Mouse (Mus musculus) layer of hippocampus, adult 9-10 months (tissue): ENCODE results near the gene Nenf.

Experiments used
- DNase-seq: peaks from one replicate; pipeline ENCODE4 v3.0.0; 2022; ENCODE audit warnings: low spot score

The Nenf gene

DNA sequence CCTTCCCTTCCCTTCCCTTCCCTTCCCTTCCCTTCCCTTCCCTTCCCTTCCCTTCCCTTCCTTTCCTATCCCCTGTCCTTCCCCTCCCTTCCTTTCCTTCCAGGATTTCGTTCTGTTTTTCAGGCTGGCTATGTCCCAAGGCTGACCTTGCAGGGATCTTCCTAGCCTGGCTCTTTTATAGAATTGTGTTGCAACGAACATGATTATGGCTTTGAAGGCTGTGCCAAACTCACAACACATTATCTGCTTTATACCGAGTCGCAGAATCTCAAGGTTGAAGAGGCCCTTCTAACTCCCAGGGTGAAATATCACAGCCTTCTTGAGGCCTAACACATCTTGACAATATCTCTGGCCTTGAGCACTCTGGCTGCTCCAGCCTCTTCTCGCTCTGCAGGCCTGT, 692 bp upstream of the Nenf start:
- no peak for DNase-seq

GRCm38 (mm10) chr1:191316818-191317217, 1.2 kb downstream of the Nenf start:
- no peak for DNase-seq

DNA sequence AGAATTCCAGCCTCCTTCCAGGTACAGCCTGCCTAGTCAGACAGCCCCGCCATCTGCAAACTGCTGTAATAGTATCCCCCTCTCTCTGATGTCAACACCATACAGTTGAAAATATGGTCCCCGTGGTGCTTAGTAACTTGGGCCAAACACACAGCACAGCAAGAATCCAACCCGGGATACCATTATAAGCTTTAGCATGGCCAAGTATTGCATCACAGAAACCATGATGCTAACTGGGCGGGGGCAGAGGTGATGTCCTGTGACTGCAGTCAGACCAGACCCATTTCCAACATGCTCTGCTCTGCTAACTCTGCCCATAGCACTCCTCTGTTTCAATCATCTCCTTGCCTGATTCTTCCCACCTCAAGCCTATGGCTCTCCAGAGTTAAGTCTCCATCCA, 4.1 kb downstream of the Nenf start:
- no peak for DNase-seq

DNA sequence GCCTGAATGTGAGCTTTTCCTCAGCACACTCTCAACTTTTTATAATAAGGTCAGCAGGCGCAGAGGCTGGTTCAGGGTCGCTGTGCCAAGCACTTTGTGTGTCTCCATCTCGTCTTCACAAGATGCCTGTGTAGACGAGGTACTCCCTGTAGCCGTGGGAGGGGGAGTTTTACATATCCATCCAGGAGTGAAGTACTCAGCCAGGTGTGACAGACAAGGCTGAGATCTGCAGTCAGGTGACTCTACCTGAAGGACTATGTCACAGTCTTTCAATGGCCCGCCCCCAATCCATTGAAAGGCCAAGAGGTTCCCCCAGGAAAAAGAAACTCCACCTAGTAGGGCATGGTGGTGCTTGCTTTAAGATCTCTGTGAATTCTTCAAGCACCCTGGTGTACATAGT, 4.8 kb downstream of the Nenf start:
- DNase-seq, result no peak

DNA sequence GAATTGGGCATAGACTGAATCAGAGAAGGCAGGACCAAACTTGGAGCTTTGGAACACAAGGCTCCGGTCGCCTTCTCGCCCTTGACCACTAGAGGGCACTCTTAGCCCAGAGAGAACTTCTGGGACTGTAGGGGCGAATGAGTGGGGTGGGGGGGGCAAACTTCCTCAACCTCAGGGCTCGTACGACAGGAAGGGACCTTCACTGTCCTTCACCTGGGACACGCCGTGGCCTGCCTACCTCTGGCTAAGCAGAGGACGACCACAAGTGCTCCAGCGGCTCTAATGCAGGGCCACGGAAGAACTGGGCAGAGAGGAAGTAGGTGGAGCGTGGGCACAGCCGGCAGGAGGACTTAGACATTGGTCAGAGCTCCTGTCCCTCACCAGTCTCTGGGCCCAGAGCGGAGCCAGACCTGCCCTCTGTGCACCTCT, 5.5 kb downstream of the Nenf start:
- DNase-seq, result no peak

DNA sequence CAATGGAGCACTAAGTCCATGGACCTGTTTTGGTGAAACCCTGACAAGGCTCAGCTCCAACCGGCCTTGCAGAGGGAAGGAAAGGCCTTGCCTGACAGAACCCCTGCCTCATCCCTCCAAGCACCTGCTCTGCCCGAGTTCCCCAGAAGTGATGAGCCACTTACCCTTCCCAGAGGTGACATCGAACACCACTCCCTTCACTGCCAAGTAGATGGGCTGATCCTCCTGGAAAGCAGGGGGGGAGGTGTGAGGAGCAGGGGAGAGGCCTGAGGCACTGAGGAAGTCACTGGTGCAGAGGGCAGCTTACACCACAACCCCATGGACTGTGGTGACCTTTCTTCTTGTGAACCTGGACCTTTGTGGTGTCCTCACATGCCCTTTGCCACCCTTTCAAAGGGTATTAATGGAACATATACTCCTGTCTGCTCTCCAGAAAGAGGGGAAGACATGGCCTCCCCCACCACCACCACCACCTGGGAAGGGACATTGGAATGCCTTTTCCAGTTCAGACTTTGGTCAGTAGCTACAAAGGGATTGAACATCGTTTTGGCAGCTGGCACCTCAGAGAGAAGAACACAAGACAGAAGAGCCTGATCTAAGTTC, 6.6 kb downstream of the Nenf start:
- no peak for DNase-seq

DNA sequence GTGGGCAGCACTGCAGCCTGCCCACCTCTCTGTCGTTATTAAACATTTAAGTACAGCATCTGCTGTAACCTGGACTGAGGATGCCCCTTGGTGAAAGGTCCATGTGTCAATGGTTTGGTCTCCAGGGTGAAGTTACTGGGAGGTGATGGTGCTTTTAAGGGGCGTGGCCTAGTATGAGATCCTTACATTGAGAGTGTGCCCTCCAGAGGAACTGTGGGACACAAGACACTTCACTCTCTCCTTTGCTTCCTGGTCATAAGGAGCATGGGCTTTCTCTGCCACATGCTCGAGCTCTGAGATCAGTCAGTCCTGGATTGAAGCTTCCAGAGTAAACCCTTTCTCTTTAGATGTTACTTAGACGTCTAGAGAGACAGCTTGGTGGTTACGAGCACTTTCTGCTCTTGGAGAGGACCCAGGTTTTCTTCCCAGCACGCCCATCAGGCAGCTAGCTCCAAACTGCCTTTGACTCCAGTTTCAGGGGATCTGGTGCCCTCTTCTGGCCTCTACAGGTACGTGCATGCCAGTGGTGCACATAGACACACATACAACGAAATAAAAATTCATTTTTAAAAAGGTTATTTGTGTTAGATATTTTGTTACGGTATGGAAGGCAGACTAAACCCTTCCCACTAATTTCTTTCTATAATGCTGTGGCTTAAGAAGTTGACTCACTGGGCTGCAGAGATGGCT, 10.1 kb downstream of the Nenf start:
- DNase-seq, result no peak

- no peak for DNase-seq
These were observed 11.7 kb downstream of the Nenf start for GRCm38 (mm10) chr1:191306316-191306715.

GRCm38 (mm10) chr1:191305610-191306009, 12.4 kb downstream of the Nenf start:
- no peak for DNase-seq

- no peak for DNase-seq
These were observed 13.8 kb downstream of the Nenf start for GRCm38 (mm10) chr1:191304216-191304615.

DNA sequence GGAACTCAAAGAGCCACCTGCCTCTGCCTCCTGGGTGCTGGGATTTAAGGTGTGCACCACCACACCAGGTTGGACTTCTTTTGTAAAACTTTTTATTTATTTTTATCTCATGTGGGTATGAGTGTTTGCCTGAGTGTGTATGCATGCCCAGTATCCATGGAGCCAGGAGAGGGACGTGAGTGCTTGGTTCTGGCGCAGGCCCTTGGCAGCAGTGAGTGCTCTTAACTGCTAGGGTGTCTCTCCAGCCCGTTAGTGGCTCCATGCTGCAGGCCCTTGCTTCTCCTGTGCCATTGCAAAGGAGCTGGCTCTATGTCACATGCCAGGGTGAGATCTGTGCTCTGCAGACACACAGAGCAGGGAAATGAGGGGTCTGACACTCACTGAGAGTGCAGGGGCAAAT, 14.3 kb downstream of the Nenf start:
- DNase-seq, result no peak

GRCm38 (mm10) chr1:191301903-191302302, 16.1 kb downstream of the Nenf start:
- no peak for DNase-seq

DNA sequence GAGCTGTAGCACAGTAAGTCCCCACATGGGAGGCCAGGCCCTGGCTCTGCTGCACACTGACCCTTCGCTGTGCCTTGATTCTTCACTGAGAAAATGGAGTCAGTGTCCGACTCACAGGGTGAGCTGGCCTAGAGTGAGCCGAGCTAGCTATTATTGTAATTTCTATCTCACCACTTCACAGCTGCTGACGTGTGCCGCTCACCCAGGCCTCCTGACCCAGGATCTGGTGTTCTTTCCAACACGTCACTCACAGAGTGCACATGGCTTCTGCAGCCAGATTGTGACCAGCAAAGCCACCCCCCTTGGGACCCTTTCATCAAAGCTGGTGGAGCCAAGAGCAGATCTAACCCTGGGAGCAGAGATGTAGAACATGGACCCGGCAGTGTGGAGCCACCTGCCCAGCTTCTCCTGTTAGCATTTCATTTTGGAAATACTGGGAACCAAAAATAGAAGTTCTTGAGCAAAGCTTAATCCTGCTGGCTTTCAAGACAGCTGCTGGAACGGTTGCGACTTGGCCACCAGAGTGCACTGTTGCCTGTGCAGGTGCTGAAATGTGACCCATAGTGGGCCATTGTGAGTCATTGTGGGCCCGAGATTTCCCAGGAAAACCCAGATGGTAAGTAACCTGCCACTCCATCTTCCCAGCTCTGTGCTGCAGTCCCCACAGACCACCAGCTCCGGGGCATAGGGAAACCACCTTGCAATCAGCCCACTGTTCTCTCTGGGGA, 18.6 kb downstream of the Nenf start:
- no peak for DNase-seq

DNA sequence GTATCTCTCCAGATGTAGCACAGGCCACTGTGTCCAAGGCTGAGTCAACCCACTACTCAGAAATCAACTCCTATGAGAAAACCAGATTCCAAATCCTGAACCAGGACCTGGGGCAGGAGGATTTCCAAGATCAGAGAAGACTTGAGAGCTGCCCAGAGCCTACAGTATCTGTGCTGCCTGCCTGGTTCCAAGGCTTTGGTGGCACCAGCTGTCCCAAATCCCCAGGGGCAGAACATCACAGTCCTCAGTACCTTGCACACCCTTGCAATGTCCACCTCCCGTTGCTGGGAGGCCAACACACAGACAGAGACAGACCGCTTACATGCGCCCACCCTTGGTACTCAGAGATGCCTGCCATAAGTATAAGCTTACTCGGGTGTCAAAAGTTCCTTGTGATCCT, 19.7 kb downstream of the Nenf start:
- no peak for DNase-seq

- DNase-seq, result no peak
These were observed 21.5 kb downstream of the Nenf start for GRCm38 (mm10) chr1:191296445-191296844.

- no peak for DNase-seq
These were observed 22.2 kb downstream of the Nenf start for GRCm38 (mm10) chr1:191295784-191296183.

DNA sequence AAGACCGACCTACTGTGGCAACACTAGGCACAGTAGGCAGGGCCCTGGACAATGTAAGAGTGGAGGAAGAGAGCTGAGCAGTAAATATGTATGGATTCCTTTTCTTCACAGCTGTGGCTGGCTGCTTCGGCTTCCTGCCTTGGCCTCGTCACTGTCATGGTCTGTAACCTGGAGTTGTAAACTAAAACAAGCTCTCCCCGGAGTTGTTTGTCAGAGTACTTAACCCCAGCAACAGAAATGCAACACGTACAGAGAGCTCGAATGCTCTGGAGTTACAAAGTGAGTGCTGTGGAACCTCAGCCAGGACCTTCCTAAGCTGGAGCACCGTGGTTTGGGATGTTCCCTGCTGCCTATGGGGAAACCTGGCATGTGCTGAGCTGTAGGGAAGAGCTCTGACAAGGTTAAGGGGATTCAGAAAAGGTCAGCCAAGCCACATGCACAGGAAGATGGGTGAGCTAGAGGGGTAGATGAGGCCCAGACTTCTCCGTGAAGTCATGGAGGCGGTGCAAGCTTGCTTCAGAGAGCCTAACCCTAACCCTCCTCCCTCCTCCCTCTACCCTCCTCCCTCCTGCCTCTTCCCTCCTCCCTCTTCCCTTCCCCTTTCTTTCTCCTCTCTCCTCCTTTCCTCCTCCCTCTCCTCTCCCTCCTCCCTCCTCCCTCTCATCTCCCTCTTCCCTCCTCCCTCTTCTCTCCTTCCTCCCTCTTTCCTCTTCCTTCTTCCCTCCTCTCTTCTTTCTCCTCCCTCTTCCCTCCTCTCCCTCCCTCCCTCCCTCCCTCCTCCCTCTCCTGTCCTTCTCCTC, 23.8 kb downstream of the Nenf start:
- DNase-seq, result no peak

DNA sequence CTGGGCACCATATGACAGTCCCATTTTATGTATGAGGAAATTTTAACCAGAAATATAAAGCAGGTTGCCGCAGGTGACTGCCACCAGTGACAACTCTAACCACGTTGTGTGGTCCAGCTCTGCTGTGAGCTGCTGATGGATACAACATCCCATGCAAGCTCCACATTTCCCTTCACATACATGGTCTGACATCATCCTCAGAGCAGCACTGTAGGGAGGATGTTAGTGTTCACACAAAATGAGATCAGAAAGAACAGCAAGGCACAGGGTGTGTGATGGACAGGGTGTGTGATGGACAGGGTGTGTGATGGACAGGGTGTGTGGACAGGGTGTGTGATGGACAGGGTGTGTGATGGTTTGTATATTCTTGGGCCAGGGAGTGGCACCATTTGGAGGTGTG, 24.9 kb downstream of the Nenf start:
- no peak for DNase-seq

GRCm38 (mm10) chr1:191292348-191292747, 25.6 kb downstream of the Nenf start:
- DNase-seq, result no peak

DNA sequence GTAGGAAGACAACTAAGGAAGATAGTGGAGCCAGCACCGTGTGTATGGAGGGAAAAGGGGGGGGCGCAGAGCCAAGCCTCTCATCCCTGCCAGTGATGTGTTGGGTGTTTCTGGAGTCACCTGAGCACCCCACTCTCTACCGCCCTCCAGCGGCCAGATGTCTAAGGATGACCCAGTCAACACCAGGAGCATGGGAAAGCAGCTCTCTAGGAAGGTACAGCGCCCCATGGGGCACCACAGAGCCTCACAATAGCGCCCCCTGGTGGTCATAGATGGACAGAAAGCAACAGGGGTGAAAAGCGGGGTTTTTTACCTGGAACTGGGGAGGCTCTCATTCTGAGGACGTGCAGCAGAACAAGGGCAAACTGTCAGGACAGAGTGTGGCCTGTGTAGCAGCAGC, 29.2 kb downstream of the Nenf start:
- no peak for DNase-seq

GRCm38 (mm10) chr1:191284502-191284901, 33.5 kb downstream of the Nenf start:
- DNase-seq, result no peak
